11 mouse cellular contexts compared by ENCODE assay signal in the genomic region with DNA sequence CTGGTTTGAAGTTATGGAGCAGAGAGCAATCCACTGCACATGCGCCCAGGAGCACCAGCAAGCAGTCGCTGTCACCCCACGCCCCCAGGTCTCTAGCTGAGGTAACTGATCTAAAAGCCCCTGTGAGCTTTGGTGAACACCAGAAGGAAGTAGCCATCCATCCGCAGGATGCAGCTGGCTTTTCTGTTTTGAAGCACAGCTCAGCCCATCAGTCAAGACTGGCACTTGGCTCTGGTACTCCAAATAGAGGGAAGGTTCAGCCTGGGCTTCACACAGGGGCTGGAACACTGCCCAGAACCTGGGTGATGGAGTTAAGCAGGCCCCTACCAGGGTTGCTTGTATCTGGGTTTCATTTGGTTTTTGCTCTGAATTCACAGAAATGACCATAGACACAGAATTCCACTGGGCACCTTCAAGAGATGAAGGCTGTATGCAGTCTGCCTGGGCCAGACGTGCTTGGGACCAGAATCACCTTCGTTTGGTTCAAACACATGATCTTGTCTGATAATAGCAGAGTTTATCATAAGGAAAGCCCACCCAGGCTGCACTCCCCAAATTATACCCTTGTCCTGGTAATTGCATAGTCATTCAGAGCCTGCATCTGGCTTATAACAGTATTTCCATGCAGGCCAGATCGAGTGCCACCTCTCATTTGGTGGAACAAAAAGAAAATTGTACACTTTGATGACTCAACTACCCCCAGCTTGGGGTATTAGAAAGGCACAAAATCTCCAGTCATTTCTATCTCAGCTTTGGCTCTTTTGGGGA. TPM values are rescaled to one million over a fixed set of nuclear protein-coding genes. Genes with fewer than 3 reads are reported as not detected.
A peak's percentile ranks its signal among the peaks of the same experiment; 100 is the strongest.
DNase-seq lines count a peak whose midpoint lies in the region; ATAC-seq and TF ChIP-seq lines count a peak whose summit lies in the region.
"Had no signal": no experiment of that assay in that cellular context is flagged by ENCODE, and none has a peak within 500 bp of the region (broad histone marks: within the 10 kb centered on the region; RNA-seq: fewer than 3 reads in every experiment).

No protein-coding gene starts in this region.

- no peak overlapping the region for H3K4me3 ChIP-seq in hindbrain, embryonic 16.5 days (ENCODE audit: low read length)
- no peak overlapping the region for H3K4me3 ChIP-seq in hindbrain, embryonic 13.5 days
- H3K4me3 ChIP-seq in megakaryocyte, embryonic 14.5 days (replicated peaks): peak overlapping the region; percentile 36

- no peaks in the 10 kb centered on the region for H3K27me3 ChIP-seq in hindbrain, embryonic 16.5 days (replicated peaks; ENCODE audit: control insufficient read depth, insufficient read depth, low read length)
- H3K27me3 ChIP-seq in hindbrain, embryonic 13.5 days: no peaks in the 10 kb centered on the region
- H3K27me3 ChIP-seq in megakaryocyte, embryonic 14.5 days (replicated peaks): no peaks in the 10 kb centered on the region

- peaks cover 4% of the 10 kb centered on the region for H3K4me1 ChIP-seq in hindbrain, embryonic 16.5 days (ENCODE audit: control insufficient read depth, insufficient read depth, low read depth, low read length)
- H3K4me1 ChIP-seq in hindbrain, embryonic 13.5 days (replicated peaks): peaks cover 11% of the 10 kb centered on the region
- peaks cover 94% of the 10 kb centered on the region for H3K4me1 ChIP-seq in megakaryocyte, embryonic 14.5 days

- H3K9ac ChIP-seq in hindbrain, embryonic 16.5 days (ENCODE audit: low read depth, low read length): no peak overlapping the region
- H3K9ac ChIP-seq in hindbrain, embryonic 13.5 days: no peak overlapping the region
- H3K9ac ChIP-seq: liver, embryonic 14.5 days had no signal

- peak; percentile 83 for DNase-seq in brain, embryonic 14.5 days (ENCODE audit: low read depth)
- DNase-seq in ovary, postnatal 10 days (ENCODE audit: low spot score): no peak
- DNase-seq in retina, postnatal 1 day: no peak
- DNase-seq: gastrocnemius, postnatal 36 days; thymus, postnatal 4 days had no signal

- 60% methylated on average over 7 of the region's 7 CpGs for WGBS in hindbrain, embryonic 16.5 days
- WGBS in hindbrain, embryonic 13.5 days: 82% methylated on average over 7 of the region's 7 CpGs

- H3K27ac ChIP-seq in hindbrain, embryonic 16.5 days (ENCODE audit: low read depth, low read length): no peak overlapping the region
- H3K27ac ChIP-seq in hindbrain, embryonic 13.5 days: no peak overlapping the region
- H3K27ac ChIP-seq: liver, embryonic 14.5 days had no signal

- H3K36me3 ChIP-seq in hindbrain, embryonic 16.5 days (ENCODE audit: control insufficient read depth, insufficient read depth, low read length): no peaks in the 10 kb centered on the region
- H3K36me3 ChIP-seq in hindbrain, embryonic 13.5 days: no peaks in the 10 kb centered on the region
- no peaks in the 10 kb centered on the region for H3K36me3 ChIP-seq in megakaryocyte, embryonic 14.5 days (replicated peaks; ENCODE audit: low read length)

- H3K4me2 ChIP-seq in hindbrain, embryonic 16.5 days (ENCODE audit: low read length): no peak overlapping the region
- no peak overlapping the region for H3K4me2 ChIP-seq in hindbrain, embryonic 13.5 days

- peak; percentile 80 for ATAC-seq in hindbrain, embryonic 16.5 days
- ATAC-seq in hindbrain, embryonic 13.5 days (ENCODE audit: low FRiP score): no peak
- no peak for ATAC-seq in megakaryocyte, adult 5-6 weeks (ENCODE audit: poor library complexity, severe bottlenecking)
- ATAC-seq in megakaryocyte progenitor cell, adult 5-6 weeks (replicated peaks; ENCODE audit: poor library complexity): peak; percentile 83

- TF ChIP-seq POLR2A in brain, embryonic 14.5 days (IDR thresholded peaks at IDR 0.05; ENCODE audit: borderline replicate concordance, extremely low read depth, insufficient read depth, insufficient read length, poor library complexity, severe bottlenecking): no peak

- H3K9me3 ChIP-seq in hindbrain, embryonic 16.5 days (ENCODE audit: control insufficient read depth, low read length): no peaks in the 10 kb centered on the region
- no peaks in the 10 kb centered on the region for H3K9me3 ChIP-seq in hindbrain, embryonic 13.5 days
- no peaks in the 10 kb centered on the region for H3K9me3 ChIP-seq in megakaryocyte, embryonic 14.5 days

- no peak for TF ChIP-seq CTCF in brain, embryonic 14.5 days (IDR thresholded peaks at IDR 0.05; ENCODE audit: borderline replicate concordance, extremely low read depth, insufficient read depth, insufficient read length)

RNA-seq across cellular contexts. Expression of a gene that starts 27.0 kb away (rescaled TPM):
- 81.3 and 86.9 TPM in 2 replicates for polyA plus RNA-seq in hindbrain, embryonic 16.5 days (2015; fragmentation: Nextera tagmentation; extraction: Ambion mirVana)
- polyA plus RNA-seq in hindbrain, embryonic 13.5 days (2015; fragmentation: Nextera tagmentation; extraction: Ambion mirVana): 68.7 and 71.7 TPM in 2 replicates
- polyA plus RNA-seq in megakaryocyte, embryonic 14.5 days (2012; ENCODE audit: insufficient read depth, low replicate concordance): 146 and 207 TPM in 2 replicates
- total RNA-seq in megakaryocyte, adult 5-6 weeks (2015): 107 and 120 TPM in 2 replicates
- total RNA-seq in megakaryocyte, adult 5-6 weeks (2017): 55.4 and 60.5 TPM in 2 replicates
- polyA plus RNA-seq in brain, embryonic 14.5 days (2012; rRNA removed): 239 and 265 TPM in 2 replicates
- total RNA-seq in megakaryocyte progenitor cell, adult 5-6 weeks (2015): 112 and 160 TPM in 2 replicates
- total RNA-seq in megakaryocyte progenitor cell, adult 5-6 weeks (2017): 50.4 and 64.6 TPM in 2 replicates

Comparison
In these comparisons a context has a peak if more than half of its experiments do, and no peak if none do; other contexts are left out.
1. ATAC-seq: peak in hindbrain, embryonic 16.5 days (single experiment) and megakaryocyte progenitor cell, adult 5-6 weeks (single experiment); none in hindbrain, embryonic 13.5 days (single experiment) and megakaryocyte, adult 5-6 weeks (single experiment).